In genomic region chr1:58221070-58221469, GRCm38 (mm10) we compare ENCODE assay signal across 27 mouse cellular contexts. TPM values are rescaled to one million over a fixed set of nuclear protein-coding genes. Genes with fewer than 3 reads are reported as not detected.
DNase-seq lines count a peak whose midpoint lies in the region; ATAC-seq lines count a peak whose summit lies in the region.
"Had no signal": no experiment of that assay in that cellular context is flagged by ENCODE, and none has a peak within 500 bp of the region (broad histone marks: within the 10 kb centered on the region; RNA-seq: fewer than 3 reads in every experiment).

No protein-coding gene starts in this region.

- H3K36me3 ChIP-seq in embryonic facial prominence, embryonic 15.5 days, result no peaks in the 10 kb centered on the region
- H3K36me3 ChIP-seq: intestine, embryonic 15.5 days; liver, embryonic 13.5 days; midbrain, embryonic 12.5 days; stomach, embryonic 15.5 days had no signal

- peak; percentile 7 for DNase-seq in embryo, embryonic 11 days
- no peak for DNase-seq in embryo, embryonic 10 days (ENCODE audit: low spot score)
- DNase-seq in heart, adult 11 months, result peak; percentile 39
- DNase-seq in heart, adult 9 months (ENCODE audit: low spot score in 2 of 2), result no peak
- peak; percentile 13 to 70 for DNase-seq in layer of hippocampus, postnatal 14 days (ENCODE audit: low spot score in 2 of 2)
- DNase-seq in layer of hippocampus, adult 9-10 months (ENCODE audit: low spot score), result no peak
- DNase-seq: adrenal gland, postnatal 25 days; gastrocnemius, postnatal 36 days; kidney, adult 9 months; kidney, postnatal 25 days; liver, embryonic 13.5 days; retina, postnatal 1 day; thymus, adult 18-20 months had no signal

- no peak overlapping the region for H3K4me3 ChIP-seq in embryonic facial prominence, embryonic 15.5 days (replicated peaks)
- H3K4me3 ChIP-seq: erythroblast, embryonic 14.5 days; intestine, embryonic 15.5 days; liver, embryonic 13.5 days; midbrain, embryonic 12.5 days; stomach, embryonic 15.5 days had no signal

- H3K9me3 ChIP-seq in embryonic facial prominence, embryonic 15.5 days (replicated peaks), result no peaks in the 10 kb centered on the region
- H3K9me3 ChIP-seq: intestine, embryonic 15.5 days; liver, embryonic 13.5 days; midbrain, embryonic 12.5 days; stomach, embryonic 15.5 days had no signal

- no peak overlapping the region for H3K9ac ChIP-seq in embryonic facial prominence, embryonic 15.5 days
- H3K9ac ChIP-seq: intestine, embryonic 15.5 days; liver, embryonic 13.5 days; midbrain, embryonic 12.5 days; stomach, embryonic 15.5 days had no signal

- H3K4me2 ChIP-seq in embryonic facial prominence, embryonic 15.5 days (replicated peaks), result no peak overlapping the region
- H3K4me2 ChIP-seq: intestine, embryonic 15.5 days; liver, embryonic 13.5 days; midbrain, embryonic 12.5 days; stomach, embryonic 15.5 days had no signal

- H3K4me1 ChIP-seq in embryonic facial prominence, embryonic 15.5 days, result peaks cover 21% of the 10 kb centered on the region
- H3K4me1 ChIP-seq: intestine, embryonic 15.5 days; liver, embryonic 13.5 days; midbrain, embryonic 12.5 days; stomach, embryonic 15.5 days had no signal

- 0 out of 2 replicates have a peak, but pooled peaks have one; percentile 26 for ATAC-seq in embryonic facial prominence, embryonic 15.5 days (ENCODE audit: insufficient number of reproducible peaks, low FRiP score, low TSS enrichment, low read depth)
- ATAC-seq: intestine, embryonic 15.5 days; lung, postnatal 0 days had no signal

- no peaks in the 10 kb centered on the region for H3K27me3 ChIP-seq in embryonic facial prominence, embryonic 15.5 days
- H3K27me3 ChIP-seq: CH12.LX; intestine, embryonic 15.5 days; liver, embryonic 13.5 days; midbrain, embryonic 12.5 days; stomach, embryonic 15.5 days had no signal

- WGBS in embryonic facial prominence, embryonic 15.5 days, result 35% methylated on average over 6 of the region's 6 CpGs

- peak overlapping the region; percentile 41 for H3K27ac ChIP-seq in embryonic facial prominence, embryonic 15.5 days (replicated peaks)
- H3K27ac ChIP-seq: intestine, embryonic 15.5 days; liver, embryonic 13.5 days; midbrain, embryonic 12.5 days; stomach, embryonic 15.5 days had no signal

RNA-seq across cellular contexts. Expression of gene Aox4, which starts 10.9 kb away (rescaled TPM):
- 1 to 10 TPM; 3.5 to 3.8 TPM for total RNA-seq in layer of hippocampus, postnatal 14 days (2021)
- 26.1 and 30.0 TPM in 2 replicates for polyA plus RNA-seq in embryonic facial prominence, embryonic 15.5 days (2015; fragmentation: Nextera tagmentation; extraction: Ambion mirVana)
- total RNA-seq: adrenal gland, postnatal 25 days; megakaryocyte progenitor cell, adult 5-6 weeks; MEL; monocyte, adult 5-6 weeks had no signal
- polyA plus RNA-seq: erythroblast, embryonic 14.5 days; heart, postnatal 0 days; hindbrain, embryonic 11.5 days; midbrain, embryonic 12.5 days had no signal

RNA-seq across cellular contexts. Expression of gene Aox2, which starts 57.1 kb away (rescaled TPM):
- total RNA-seq in layer of hippocampus, postnatal 14 days (2021), result not detected
- polyA plus RNA-seq in embryonic facial prominence, embryonic 15.5 days (2015; fragmentation: Nextera tagmentation; extraction: Ambion mirVana), result 1.4 and 2.9 TPM in 2 replicates
- total RNA-seq: CH12.LX; megakaryocyte progenitor cell, adult 5-6 weeks; monocyte, adult 5-6 weeks had no signal
- polyA plus RNA-seq: erythroblast, embryonic 14.5 days; heart, postnatal 0 days; limb, embryonic 11.5 days; liver, embryonic 13.5 days; midbrain, embryonic 12.5 days; neural tube, embryonic 11.5 days had no signal

Comparison
In these comparisons a context has a peak if more than half of its experiments do, and no peak if none do; other contexts are left out.
1. DNase-seq: peak in embryo, embryonic 11 days (single experiment), heart, adult 11 months (single experiment) and layer of hippocampus, postnatal 14 days (2 of 2); none in embryo, embryonic 10 days (single experiment), heart, adult 9 months (0 of 2) and layer of hippocampus, adult 9-10 months (single experiment).